In the genomic region with DNA sequence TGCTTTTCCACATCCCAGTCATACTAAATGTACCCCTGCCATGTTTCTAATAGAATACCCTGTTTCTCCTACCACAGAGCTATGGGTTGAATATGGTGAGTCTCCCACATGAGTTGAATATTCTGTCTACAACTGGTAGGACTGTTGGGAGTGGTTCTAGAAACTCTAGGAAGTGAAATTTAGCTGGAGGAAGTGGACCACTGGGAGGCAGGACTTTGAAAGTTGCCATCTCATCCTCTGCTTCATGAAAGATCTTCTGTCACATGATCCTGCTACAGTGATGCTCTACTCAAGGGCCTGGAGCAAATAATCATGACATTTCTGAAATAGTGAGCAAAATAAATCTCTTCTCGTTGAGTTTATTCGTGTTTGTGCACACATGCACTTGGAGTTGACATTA, we compare ENCODE assay signal across 36 mouse cellular contexts. TPM values are rescaled to one million over a fixed set of nuclear protein-coding genes. Genes with fewer than 3 reads are reported as not detected.
"Had no signal": no experiment of that assay in that cellular context is flagged by ENCODE, and none has a peak within 500 bp of the region (broad histone marks: within the 10 kb centered on the region; RNA-seq: fewer than 3 reads in every experiment).

No protein-coding gene starts in this region.

- ATAC-seq: hindbrain, embryonic 16.5 days; hindbrain, postnatal 0 days; inflammation-experienced regulatory T-cells, adult 6 months; intestine, embryonic 15.5 days; intestine, embryonic 16.5 days; intestine, postnatal 0 days had no signal

- H3K36me3 ChIP-seq: heart, embryonic 12.5 days; heart, embryonic 13.5 days; heart, embryonic 15.5 days; hindbrain, embryonic 10.5 days; hindbrain, embryonic 12.5 days; hindbrain, embryonic 13.5 days; hindbrain, embryonic 15.5 days; intestine, embryonic 15.5 days; kidney, embryonic 15.5 days had no signal

- H3K4me3 ChIP-seq: heart, embryonic 12.5 days; heart, embryonic 13.5 days; heart, embryonic 15.5 days; hindbrain, embryonic 10.5 days; hindbrain, embryonic 12.5 days; hindbrain, embryonic 13.5 days; hindbrain, embryonic 15.5 days; intestine, embryonic 15.5 days; kidney, embryonic 15.5 days; layer of hippocampus, adult 2 months; left cerebral cortex, adult 2 months had no signal

- H3K9me3 ChIP-seq: heart, embryonic 12.5 days; heart, embryonic 13.5 days; heart, embryonic 15.5 days; hindbrain, embryonic 10.5 days; hindbrain, embryonic 12.5 days; hindbrain, embryonic 13.5 days; hindbrain, embryonic 15.5 days; intestine, embryonic 15.5 days; kidney, embryonic 15.5 days had no signal

- H3K27me3 ChIP-seq: hindbrain, embryonic 15.5 days had no signal

- DNase-seq: heart, postnatal 10 days; heart, postnatal 14 days; heart, postnatal 36 days; heart, postnatal 4 days; kidney, adult 11 months; kidney, adult 18-20 months; kidney, adult 2 months; kidney, adult 8-10 months; kidney, adult 9 months; kidney, postnatal 10 days; kidney, postnatal 14 days; kidney, postnatal 25 days; kidney, postnatal 36 days; kidney, postnatal 4 days; layer of hippocampus, adult 9-11 months; layer of hippocampus, postnatal 36 days had no signal

- H3K27ac ChIP-seq: heart, embryonic 13.5 days; heart, embryonic 15.5 days; hindbrain, embryonic 10.5 days; hindbrain, embryonic 12.5 days; hindbrain, embryonic 13.5 days; hindbrain, embryonic 14.5 days; hindbrain, embryonic 15.5 days; hindbrain, postnatal 0 days; intestine, embryonic 15.5 days; kidney, embryonic 15.5 days; kidney, postnatal 0 days; layer of hippocampus, adult 2 months; left cerebral cortex, adult 2 months had no signal

- H3K4me1 ChIP-seq: heart, embryonic 12.5 days; heart, embryonic 13.5 days; heart, embryonic 15.5 days; hindbrain, embryonic 10.5 days; hindbrain, embryonic 12.5 days; intestine, embryonic 15.5 days; kidney, embryonic 15.5 days had no signal

RNA-seq across cellular contexts. Expression of gene Shisa9, which starts 7.2 kb away (rescaled TPM):
- total RNA-seq: heart, postnatal 36 days; hematopoietic stem cell, adult 5-6 weeks had no signal
- polyA plus RNA-seq: large intestine, adult 2 months had no signal
